Mouse (Mus musculus) frontal cortex, postnatal 36 days (tissue): ENCODE measurements around the gene Eid2b.
"Not testable (repeated sequence)": the region's sequence is repeated elsewhere in the genome, so short reads cannot be mapped to it uniquely, and the experiment has no call there.

Experiments
- DNase-seq, 2 experiments: peaks; one replicate each; pipeline ENCODE4 v3.0.0; 2022; ENCODE audit warnings: low spot score in 2 of 2

Gene Eid2b

GRCm38 (mm10) chr7:28277615-28278278 is at the start of gene Eid2b:
Gene Eid2b, plus strand, starts transcription at chr7:28277739.
- peak; percentile 96 to 97 for DNase-seq

GRCm38 (mm10) chr7:28243943-28244342 is 33.6 kb upstream of the Eid2b start:
- DNase-seq = not testable (repeated sequence)

GRCm38 (mm10) chr7:28248957-28249356 is 28.6 kb upstream of the Eid2b start:
- no peak for DNase-seq

GRCm38 (mm10) chr7:28251976-28252375 is 25.6 kb upstream of the Eid2b start:
- no peak for DNase-seq

- DNase-seq = no peak
Measured at GRCm38 (mm10) chr7:28254591-28254990, 22.9 kb upstream of the Eid2b start.

- no peak for DNase-seq
Measured at GRCm38 (mm10) chr7:28255476-28255875, 22.1 kb upstream of the Eid2b start.

- DNase-seq = no peak
Measured at GRCm38 (mm10) chr7:28262861-28263260, 14.7 kb upstream of the Eid2b start.

- DNase-seq = no peak
Measured at GRCm38 (mm10) chr7:28263786-28264185, 13.8 kb upstream of the Eid2b start.

- no peak for DNase-seq
Measured at GRCm38 (mm10) chr7:28265391-28265790, 12.1 kb upstream of the Eid2b start.

GRCm38 (mm10) chr7:28267129-28268041 is 10.2 kb upstream of the Eid2b start, which contains the start of gene Eid2:
Gene Eid2, plus strand, starts transcription at chr7:28267881.
- DNase-seq = peak; percentile 92 to 94

- DNase-seq = peak; percentile 57 to 63
Measured at GRCm38 (mm10) chr7:28268042-28268531, 9.5 kb upstream of the Eid2b start.

GRCm38 (mm10) chr7:28268576-28268975 is 9.0 kb upstream of the Eid2b start:
- no peak for DNase-seq

GRCm38 (mm10) chr7:28269355-28269754 is 8.2 kb upstream of the Eid2b start:
- DNase-seq = no peak

GRCm38 (mm10) chr7:28271761-28272160 is 5.8 kb upstream of the Eid2b start:
- no peak for DNase-seq

- no peak for DNase-seq
Measured at GRCm38 (mm10) chr7:28277237-28277614, 313 bp upstream of the Eid2b start.

- no peak for DNase-seq
Measured at GRCm38 (mm10) chr7:28278279-28278652, 727 bp downstream of the Eid2b start.

- no peak for DNase-seq
Measured at GRCm38 (mm10) chr7:28280630-28281029, 3.1 kb downstream of the Eid2b start.

- no peak for DNase-seq
Measured at GRCm38 (mm10) chr7:28290165-28290564, 12.6 kb downstream of the Eid2b start.

- DNase-seq = peak in 1 of 2 experiments; percentile 55
Measured at GRCm38 (mm10) chr7:28290638-28291590, 13.4 kb downstream of the Eid2b start, which contains the start of gene Selenov. Gene Selenov, minus strand, starts transcription at chr7:28291186.

GRCm38 (mm10) chr7:28294481-28294880 is 16.9 kb downstream of the Eid2b start:
- DNase-seq = peak; percentile 71

GRCm38 (mm10) chr7:28298837-28299625 is 21.5 kb downstream of the Eid2b start:
- peak in 1 of 2 experiments; percentile 53 for DNase-seq
